Mouse (Mus musculus): ENCODE measurements around the gene Crlf2. TPM values are rescaled to one million over a fixed set of nuclear protein-coding genes. Genes with fewer than 3 reads are reported as not detected.
A peak's percentile ranks its signal among the peaks of the same experiment; 100 is the strongest.

Crlf2 gene
- total RNA-seq (2015; ENCODE audit: low replicate concordance) (9.2 TPM in 1 of 2 replicates, not detected in the other), total RNA-seq (2017; ENCODE audit: low replicate concordance) (3.0 and 3.6 TPM in 2 replicates)

DNA sequence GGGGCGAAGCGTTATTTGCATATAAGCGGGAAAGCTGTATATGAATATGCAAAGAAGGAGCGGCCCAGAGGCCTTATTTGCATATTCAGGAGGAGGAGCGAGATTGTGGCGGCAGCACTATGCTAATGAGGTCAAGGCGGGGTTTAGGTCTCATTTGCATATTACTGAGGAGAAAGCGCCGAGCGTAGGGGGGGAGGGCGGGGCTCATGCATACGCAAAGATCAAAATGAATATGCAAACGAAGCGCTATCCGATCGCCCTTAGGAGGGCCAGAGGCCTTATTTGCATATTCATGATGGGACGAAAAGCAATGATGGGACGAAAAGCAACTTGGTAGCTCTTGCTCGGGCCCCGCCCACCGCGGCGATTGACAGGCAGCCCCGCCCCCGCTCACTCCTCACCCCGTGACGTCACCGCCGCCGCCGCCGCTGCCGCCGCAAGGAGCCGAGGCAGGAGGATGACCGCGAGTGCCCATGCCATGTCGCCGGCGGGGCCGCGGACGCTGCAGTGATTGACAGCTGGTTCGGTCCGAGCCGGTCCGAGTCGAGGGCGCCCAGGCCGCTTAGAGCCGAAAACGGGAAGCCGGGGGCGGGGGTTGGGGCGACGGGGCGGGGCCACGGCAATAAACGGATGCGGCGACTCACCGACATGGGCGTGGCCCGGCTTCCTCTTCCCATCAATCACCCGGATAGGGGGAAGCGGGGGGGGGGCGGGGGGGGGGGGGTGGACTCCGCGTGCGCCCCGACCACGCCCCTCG is at the start of gene Crlf2:
Gene Crlf2, minus strand, starts transcription at position 590 of the 757 bp plus-strand sequence.
- peak; percentile 79 for ATAC-seq (replicated peaks; ENCODE audit: low FRiP score, poor library complexity, severe bottlenecking)

DNA sequence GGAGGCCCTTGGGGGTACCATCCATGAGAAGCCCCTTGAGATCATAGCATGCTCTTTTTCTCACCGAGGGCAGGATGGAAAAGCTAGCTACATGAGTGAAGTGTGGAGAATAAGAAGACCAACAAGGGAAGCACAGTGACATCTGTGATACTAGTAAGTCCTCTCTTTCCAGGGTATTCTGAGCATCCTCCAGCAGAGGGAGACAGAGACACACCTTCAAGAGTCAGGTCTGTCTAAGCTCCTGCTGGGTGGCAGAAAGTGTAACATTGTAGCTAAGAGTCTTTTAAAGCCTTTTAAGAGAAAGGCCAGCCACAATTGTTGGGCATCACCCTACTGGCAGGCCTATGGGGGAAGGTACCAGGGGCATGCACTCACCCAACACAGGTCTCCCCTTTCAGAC is 43.8 kb upstream of the Crlf2 start:
- 0 out of 2 replicates have a peak, but pooled peaks have one; percentile 46 for ATAC-seq (replicated peaks; ENCODE audit: low FRiP score, poor library complexity, severe bottlenecking)

DNA sequence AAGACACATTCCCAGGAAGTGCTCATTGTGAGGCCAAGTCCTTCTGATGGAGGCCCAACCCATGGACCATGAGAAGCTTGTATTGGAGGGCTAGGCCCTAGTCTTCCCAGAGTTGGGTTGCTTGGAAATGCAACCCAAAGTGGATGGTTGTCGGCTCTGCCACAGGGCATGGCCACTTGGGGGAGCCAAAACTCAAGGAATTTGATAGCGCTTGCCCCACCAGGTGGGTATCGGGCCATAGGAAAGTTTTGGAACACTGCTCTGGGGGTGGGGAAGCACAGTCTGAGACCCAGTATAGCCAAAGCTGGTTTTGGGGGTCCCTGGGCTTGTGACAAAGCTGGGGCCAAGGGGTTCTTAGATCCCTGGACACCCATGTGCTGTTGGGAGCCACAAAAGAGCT is 42.3 kb upstream of the Crlf2 start:
- ATAC-seq (replicated peaks; ENCODE audit: low FRiP score, poor library complexity, severe bottlenecking) = no peak

DNA sequence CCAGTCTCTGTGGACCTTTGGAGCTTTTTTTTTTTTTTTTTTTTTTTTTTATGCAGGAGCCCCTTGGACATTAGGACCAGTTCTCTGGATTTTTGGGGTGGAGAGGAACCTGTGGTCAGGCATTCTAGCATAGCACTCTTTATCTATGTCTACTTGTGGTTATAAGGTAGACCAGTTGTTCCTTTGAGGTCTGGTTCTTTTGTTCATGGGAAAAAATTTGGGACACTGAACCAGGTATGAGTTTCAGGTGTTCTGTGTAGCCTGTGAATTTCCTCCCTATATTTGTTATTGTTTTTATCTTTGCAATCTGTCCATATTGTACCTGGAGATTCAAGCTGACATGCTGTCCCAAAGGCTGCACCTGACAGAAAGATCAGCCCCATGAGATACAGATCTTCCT is 40.1 kb upstream of the Crlf2 start:
- ATAC-seq (replicated peaks; ENCODE audit: low FRiP score, poor library complexity, severe bottlenecking) = no peak

DNA sequence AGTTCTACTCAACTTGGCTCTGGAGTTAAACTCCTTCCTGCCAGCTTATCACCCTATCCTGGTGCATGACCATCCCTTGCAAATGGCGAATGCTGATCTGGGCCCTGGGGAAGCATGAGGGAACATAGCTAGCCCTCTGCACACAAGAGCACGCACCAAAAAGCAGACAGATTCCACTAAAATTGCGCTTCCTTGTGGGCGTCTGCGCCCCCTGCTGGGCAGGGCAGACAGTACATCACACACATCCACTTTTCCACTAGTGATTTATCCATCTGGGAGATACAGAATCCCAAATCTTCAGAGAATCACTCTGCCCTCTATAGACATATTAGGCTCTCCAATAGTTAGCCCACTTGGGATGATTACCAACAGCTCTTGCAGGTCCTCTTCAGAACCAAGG is 37.9 kb upstream of the Crlf2 start:
- no peak; the same call in 1 of the 2 replicates for ATAC-seq (replicated peaks; ENCODE audit: low FRiP score, poor library complexity, severe bottlenecking)

DNA sequence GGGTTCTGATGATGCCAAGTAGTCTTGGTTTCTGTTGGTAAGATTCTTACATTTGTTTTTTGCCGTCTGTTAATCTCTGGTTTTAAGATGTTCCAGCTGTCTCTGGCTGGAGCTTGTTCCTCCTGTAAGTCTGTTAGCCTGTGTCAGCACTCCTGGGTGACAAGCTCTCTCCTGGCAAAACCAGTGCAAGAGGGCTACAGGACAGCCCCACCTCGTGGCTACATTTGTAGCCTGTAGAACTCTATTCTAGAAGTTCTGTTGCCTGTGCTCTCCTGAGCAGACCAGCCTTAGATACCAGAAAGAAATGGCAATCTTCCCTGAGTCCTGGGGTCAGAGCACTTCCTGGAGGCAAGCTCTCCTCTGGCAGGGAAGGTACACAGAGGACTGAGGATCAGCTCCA is 4.0 kb upstream of the Crlf2 start:
- ATAC-seq (replicated peaks; ENCODE audit: low FRiP score, poor library complexity, severe bottlenecking) = no peak

DNA sequence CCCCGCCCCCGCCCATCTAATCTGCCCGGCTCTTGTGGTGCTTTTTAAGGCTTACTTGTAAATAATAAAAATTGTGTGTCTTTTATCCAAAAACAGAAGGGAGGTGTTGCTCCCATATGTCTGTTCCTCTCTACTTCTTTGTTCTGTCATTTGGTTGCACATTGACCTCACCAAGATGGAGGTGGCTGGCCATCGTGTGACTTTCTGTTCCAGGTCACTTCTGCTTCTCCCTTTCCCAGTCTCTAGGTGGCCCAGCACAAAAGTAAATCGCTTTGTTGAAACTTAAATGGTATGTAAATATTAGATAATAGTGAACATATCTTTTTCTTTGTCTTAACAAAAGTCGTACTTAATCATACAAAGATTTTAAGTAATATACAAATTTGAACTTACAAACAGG is 398 bp upstream of the Crlf2 start:
- ATAC-seq (replicated peaks; ENCODE audit: low FRiP score, poor library complexity, severe bottlenecking) = no peak

DNA sequence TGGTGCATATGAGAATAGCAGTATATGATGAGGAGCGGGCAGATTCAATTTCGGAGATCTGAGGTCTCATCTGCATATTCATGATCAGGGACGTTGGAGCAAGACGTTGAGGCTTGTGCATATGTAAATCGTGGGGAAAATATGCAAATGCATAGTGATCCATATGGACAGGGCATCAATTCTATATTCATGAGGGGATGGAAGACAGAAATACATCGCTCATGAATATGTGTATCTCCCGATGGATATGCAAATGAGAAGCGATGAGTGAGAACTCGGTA is 730 bp downstream of the Crlf2 start:
- peak; percentile 6; the same call in 1 of the 2 replicates for ATAC-seq (replicated peaks; ENCODE audit: low FRiP score, poor library complexity, severe bottlenecking)

DNA sequence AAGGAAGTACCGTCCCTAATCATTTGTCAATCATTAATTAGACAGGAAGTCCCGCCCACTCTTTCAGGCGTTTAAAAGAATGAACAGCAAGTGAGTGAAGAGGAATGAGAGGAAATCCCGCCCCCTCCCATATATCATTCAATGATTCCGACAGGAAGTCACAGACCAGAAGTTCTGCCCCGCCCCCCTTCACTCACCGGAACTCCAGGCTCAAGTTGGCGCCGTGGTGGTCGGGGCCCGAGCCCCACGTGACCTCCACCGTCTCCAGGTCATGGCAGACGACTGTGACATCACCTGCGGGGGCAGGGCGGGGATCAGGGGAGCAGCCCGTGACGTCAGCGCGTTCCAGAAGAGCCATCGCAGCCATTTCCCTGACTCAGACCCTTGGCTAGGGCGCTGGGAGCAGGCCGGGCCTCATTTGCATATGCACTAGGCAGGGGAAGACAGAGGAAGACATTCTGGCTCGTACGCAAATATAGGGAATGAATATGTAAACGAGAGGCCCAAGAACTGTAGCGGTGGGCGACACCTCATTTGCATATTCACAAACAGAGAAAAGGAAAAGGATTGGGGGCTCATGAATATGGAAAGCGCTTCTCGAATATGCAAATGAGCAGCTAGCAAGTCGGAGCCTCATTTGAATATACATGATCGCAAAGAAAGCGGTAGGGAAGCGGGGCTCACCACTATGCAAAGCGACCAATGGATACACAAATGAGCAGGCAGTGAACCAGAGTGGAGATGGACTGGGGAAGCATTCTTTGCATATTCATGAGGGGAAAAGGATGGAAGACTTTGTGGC is 1.3 kb downstream of the Crlf2 start:
- peak; percentile 51 for ATAC-seq (replicated peaks; ENCODE audit: low FRiP score, poor library complexity, severe bottlenecking)

DNA sequence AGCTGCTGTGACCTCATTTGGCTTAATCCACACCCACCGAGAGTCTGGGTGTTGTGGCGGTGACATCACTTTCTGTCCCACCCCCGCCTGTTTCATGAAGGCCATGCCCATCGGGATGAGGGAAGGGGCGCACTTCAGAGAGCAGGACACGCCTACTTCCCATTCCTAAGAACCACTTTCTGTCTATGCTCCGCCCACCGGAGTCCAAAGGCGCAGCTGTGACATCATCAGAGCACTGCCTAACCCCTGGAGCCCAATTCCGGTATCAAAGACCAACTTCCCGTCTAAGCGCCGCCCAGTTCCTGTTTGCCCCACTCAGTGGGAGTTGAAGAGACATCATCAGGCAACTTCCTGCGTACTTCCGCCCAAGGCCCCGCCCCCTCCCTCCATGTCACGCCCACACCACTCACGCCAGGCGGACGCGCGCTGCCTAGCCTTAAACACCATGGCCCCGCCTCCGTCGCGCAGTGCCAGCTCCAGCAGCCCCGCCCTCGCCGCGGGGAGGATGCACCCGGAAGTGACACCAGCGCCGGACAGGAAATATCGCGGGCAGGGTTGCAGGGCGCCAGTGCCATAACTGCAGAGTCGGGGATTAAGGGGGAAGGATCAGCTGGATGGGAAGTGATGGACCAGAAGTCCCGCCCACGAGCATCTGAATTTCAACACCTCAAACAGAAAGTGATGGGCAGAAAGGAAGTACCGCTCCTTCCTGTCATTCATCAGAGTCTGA is 2.0 kb downstream of the Crlf2 start:
- ATAC-seq (replicated peaks; ENCODE audit: low FRiP score, poor library complexity, severe bottlenecking) = peak; percentile 45; the same call in 1 of the 2 replicates

DNA sequence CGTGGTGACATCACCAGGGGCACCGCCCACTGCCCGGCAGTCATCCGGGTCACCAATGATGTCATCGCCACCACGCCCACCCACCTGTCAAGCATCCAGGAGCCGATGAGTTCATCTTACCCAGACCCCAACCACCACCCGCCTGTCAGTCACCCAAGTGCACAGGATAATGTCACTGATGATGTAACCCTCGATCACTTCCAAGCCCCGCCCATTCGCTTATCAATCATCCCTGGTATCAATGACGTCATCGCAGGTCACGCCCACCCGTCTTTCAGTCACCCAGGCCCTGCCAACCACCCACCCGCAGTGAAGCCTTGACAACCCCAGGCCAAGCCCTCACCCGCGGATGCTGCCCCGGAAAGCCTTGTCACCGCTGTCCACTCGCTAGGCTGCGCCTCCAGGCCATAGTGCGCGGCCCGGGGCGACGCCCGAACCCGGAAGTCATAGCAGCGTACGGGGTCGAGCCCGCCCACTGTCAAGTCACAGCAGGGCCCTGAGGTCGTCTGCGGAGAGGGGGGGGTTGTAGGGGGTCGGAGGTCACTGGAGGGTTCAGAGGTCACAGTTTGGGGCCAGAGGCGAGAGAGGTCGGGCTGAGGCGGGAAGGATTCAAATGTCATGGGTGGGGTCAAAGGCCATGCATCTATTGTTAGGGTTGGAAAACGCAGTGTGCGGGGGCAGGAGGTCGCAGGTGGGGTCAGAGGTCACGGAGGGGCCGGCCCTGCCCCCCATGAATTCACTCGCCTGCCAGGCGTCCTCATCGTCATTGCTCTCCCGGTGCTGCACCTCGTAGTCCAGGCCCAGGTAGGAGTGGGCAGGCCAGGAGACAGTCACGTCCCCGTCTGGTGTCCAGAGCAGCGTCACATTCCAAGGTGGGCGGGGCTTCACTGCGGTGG is 2.9 kb downstream of the Crlf2 start:
- ATAC-seq (replicated peaks; ENCODE audit: low FRiP score, poor library complexity, severe bottlenecking) = no peak

DNA sequence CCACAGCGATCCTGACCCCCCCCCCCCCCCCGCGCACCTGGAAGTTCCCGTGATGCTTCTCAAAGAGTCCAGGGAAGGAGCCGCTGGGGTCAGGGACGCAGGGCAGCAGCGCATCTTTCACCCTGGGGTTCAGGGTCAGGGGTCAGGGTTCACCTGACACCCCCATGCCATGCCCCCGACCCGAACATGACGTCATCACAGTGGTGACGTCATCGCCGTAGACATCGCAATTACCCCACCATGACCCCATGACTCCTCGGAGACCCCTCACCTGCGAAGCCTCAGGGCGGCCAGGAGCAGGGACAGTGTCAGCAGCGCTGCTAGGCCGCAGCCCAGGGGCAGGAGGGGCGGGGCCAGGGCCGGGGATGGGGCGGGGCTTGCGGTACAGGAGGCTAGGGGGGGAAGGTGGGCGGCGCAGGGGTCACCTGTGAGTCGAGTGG is 3.5 kb downstream of the Crlf2 start:
- ATAC-seq (replicated peaks; ENCODE audit: low FRiP score, poor library complexity, severe bottlenecking) = no peak

DNA sequence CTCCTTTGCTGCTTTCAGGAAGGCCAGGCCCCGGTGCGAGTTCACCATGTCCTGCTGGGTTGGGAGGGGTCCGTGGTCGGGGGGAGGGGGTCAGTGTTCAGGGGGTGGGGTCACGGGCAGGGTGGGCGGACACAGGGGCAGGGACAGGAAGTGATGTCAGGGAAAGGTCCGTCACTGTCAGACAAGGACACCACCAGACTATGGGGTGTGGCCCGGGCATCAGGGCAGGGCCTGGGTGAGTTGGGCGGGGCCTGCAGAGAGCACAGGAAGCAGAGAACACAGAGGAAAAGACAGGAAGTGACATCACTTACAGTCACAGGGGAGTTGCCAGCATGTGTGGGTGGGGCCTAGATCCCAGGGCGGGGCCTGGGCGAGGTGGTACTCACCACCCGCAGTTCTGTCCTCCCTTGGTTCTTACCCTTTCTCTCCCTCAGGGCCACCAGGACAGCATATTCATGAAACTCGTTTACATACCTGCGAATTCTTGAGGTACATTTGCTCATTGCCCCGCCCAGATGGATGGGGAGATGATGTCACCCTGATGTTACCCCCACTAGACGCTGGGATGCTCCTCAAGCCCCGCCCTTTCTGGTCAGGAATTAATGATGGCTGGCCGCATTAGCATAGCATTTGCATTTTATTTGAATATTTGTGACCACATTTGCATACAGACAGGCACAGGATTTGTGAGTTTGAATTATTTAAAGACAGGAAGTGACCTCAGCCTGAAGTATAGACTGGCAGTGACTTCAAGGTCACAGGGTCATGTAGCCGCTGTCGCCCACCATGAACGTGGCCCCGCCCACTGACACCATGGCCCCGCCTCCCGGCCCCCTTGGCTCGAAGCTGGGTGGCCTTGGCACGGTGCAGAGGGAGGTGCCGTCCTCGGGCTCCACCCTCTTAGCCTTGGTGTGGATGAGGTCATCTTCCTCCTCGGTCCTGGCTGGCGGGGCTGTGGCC is 4.4 kb downstream of the Crlf2 start:
- no peak for ATAC-seq (replicated peaks; ENCODE audit: low FRiP score, poor library complexity, severe bottlenecking)

DNA sequence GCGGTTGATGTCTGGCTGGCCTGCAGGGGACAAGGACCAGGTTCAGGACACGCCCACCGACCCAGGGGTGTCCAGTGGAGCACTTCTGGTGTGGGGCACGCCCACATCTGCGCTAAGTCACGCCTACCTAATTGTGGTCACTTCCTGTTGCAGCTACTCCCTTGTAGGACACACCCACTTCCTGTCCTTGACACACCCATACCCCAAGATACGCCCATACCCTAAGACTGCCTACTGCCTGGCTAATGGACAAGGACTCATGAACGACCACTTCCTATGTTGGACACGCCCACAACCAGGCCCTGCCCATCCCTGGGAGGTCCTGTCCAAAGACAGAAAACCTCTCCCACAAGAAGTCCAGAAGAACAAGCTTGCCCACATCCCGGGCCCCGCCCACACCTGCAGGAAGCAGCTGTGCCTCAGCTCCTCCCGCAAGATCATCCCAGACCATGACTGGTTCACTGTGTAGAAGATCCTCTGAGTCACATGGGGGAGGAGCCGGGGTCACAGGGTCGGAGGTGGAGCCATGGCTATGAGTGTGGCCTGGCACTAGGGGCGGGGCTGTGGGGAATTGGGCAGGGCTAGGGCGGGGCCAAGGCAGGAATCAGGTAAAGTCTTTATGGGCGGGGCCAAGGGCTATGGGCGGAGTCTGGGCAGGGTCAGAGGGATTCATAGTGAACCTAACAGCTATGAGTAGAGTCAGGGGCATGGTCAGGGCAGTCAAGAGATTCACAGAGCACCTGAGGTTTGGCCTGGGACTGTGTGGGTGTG is 5.4 kb downstream of the Crlf2 start:
- no peak for ATAC-seq (replicated peaks; ENCODE audit: low FRiP score, poor library complexity, severe bottlenecking)

DNA sequence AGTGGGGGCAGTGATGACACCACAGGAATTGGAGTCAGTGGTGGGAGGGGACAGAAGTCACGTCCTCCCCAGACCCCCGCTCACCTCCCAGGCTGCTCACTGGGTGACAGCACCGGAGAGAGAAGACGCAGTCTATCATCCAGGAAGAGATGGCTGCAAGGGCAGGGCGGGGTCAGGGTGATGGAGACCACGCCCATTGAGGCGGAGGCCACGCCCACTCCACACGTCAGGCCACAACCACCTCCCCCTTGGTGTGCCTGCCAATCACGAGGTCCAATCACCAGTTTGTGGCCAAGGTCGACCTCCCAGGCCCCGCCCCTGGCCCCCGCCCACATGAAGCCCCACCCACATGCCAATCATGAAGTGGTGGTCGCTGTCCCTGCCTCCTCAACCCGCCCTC is 6.3 kb downstream of the Crlf2 start:
- ATAC-seq (replicated peaks; ENCODE audit: low FRiP score, poor library complexity, severe bottlenecking) = no peak

DNA sequence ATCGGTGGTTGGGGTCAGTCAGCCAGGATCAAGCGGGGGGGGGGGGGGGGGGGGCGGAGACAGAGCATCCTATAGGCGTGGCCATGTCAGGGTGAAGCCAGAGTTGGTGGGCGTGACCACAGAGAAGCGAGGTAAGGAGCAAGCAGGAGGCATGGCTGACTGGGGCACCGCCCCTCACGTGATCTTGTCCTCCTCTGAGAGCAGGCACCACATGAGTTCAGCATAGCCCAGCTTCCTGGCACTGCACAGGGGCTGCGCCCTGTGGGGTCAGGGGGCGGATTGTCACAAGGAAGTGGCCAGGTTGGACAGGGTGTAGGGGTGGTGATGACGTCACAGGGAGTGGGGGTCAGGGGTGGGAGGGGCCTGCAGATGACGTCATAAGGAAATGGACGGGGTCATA is 6.7 kb downstream of the Crlf2 start:
- ATAC-seq (replicated peaks; ENCODE audit: low FRiP score, poor library complexity, severe bottlenecking) = no peak

DNA sequence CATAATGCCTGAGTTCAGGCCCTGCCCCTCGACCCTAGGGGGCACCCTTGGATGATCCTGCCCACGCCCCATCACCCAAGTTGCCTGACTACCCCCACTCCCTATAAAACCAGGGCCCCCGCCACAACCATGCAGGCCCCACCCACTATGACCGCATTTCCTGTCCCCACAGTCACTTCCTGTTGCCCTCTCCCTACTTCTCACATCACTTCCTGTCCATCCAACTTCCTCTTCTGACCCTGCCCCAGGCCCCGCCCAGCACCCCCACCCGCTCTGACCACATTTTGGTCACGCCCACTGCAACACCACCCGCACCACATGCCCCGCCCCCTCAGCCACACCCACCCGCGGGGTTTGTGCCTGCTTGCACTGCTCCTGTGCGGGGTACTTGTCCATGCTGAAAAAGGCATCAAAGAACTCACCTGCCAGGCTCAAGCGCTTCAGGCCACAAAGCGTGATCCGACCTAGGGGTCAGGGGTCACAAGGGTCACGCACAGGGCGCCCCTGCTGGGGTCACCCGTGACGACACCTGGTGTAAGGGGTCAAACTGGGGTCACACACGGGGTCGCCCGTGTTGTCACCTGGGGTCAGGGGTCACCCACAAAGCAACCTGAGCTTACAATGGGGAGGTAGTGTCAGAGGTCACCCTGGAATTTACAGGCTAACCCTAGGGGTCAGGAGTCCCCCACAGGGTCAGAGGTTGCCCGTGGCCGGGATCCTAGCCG is 7.6 kb downstream of the Crlf2 start:
- no peak for ATAC-seq (replicated peaks; ENCODE audit: low FRiP score, poor library complexity, severe bottlenecking)

Data from erythroid progenitor cell, adult 5-6 weeks (primary cell).